Mouse (Mus musculus) limb, embryonic 14.5 days (tissue): ENCODE results near the gene Fcrl1. TPM values are rescaled to one million over a fixed set of nuclear protein-coding genes. Genes with fewer than 3 reads are reported as not detected.

Experiments
- ATAC-seq: fragments of 200-750 bp; cut with Nextera tagmentation; 2 replicates; pipeline ENCODE4 v1.8.0; 2017; ENCODE audit warnings: low read depth, moderate number of reproducible peaks, moderate TSS enrichment; ENCODE audit not compliant: low FRiP score
- DNase-seq: peaks from one replicate; pipeline ENCODE4 v3.0.0-alpha.2; 2015; ENCODE audit warnings: low spot score
- H3K27ac ChIP-seq: fragments of 300-500 bp; sonication (generic); replicated peaks from 2 replicates; pipeline ENCODE4 v1.5.1; 2014; ENCODE audit warnings: low read depth, mild to moderate bottlenecking, low read length, moderate library complexity, mixed read lengths
- H3K27me3 ChIP-seq: fragments of 300-500 bp; sonication (generic); 2 replicates; pipeline ENCODE4 v1.6.1; 2014; ENCODE audit warnings: low read length, mixed read lengths; ENCODE audit not compliant: control insufficient read depth, insufficient read depth
- H3K36me3 ChIP-seq: fragments of 300-500 bp; sonication (generic); 2 replicates; pipeline ENCODE4 v1.6.1; 2014; ENCODE audit warnings: mild to moderate bottlenecking, low read length, moderate library complexity, mixed read lengths; ENCODE audit not compliant: control insufficient read depth, insufficient read depth
- H3K4me1 ChIP-seq: fragments of 300-500 bp; sonication (generic); 2 replicates; pipeline ENCODE4 v1.6.1; 2014; ENCODE audit warnings: antibody characterized with exemption, low read length, mixed read lengths; ENCODE audit not compliant: control insufficient read depth, insufficient read depth
- H3K4me2 ChIP-seq: fragments of 300-500 bp; sonication (generic); replicated peaks from 2 replicates; pipeline ENCODE4 v1.6.1; 2014; ENCODE audit warnings: low read depth, mild to moderate bottlenecking, low read length, moderate library complexity; ENCODE audit not compliant: severe bottlenecking
- H3K4me3 ChIP-seq: fragments of 300-500 bp; sonication (generic); replicated peaks from 2 replicates; pipeline ENCODE4 v1.5.1; 2014; ENCODE audit warnings: low read length
- H3K9ac ChIP-seq: fragments of 300-500 bp; sonication (generic); 2 replicates; pipeline ENCODE4 v1.6.1; 2014; ENCODE audit warnings: mild to moderate bottlenecking, low read depth, low read length, moderate library complexity; ENCODE audit not compliant: severe bottlenecking
- H3K9me3 ChIP-seq: fragments of 300-500 bp; sonication (generic); 2 replicates; pipeline ENCODE4 v1.6.1; 2016; ENCODE audit warnings: low read length; ENCODE audit not compliant: control insufficient read depth
- POLR2A ChIP-seq: fragments of 200-500 bp; IDR thresholded peaks from 2 replicates; pipeline ENCODE4 v1.8.0; 2012; ENCODE audit warnings: inconsistent platforms, mild to moderate bottlenecking, moderate library complexity, borderline replicate concordance; ENCODE audit not compliant: insufficient read depth, insufficient read length; ENCODE audit errors: extremely low read depth
- WGBS: fragments of 180-500 bp; shearing (Covaris S2); extraction: QIAGEN DNeasy Blood & Tissue Kit; methylation state at CpG from one replicate; pipeline ENCODE4 v1.1.7; 2014; 5-methylcytosine and 5-hydroxymethylcytosine counted together
- polyA plus RNA-seq, 2 experiments: library from polyadenylated mRNA; depleted of rRNA in 1 of 2; stranded (reverse) in 1 of 2; unstranded in 1 of 2; fragments of >200 nt; fragmentation: Nextera tagmentation in 1 of 2; extraction: Ambion mirVana in 1 of 2; gene quantifications; 2 replicates each; pipeline versions ENCODE4 v1.2.1 to v1.2.3; 2012 to 2014

The Fcrl1 gene
- polyA plus RNA-seq, 2 experiments = 0.14 to 0.23 TPM

- Histone ChIP-seq H3K4me1 (no peaks in the 10 kb centered on the region), H3K27ac (no peak overlapping the region), H3K36me3 (no peaks in the 10 kb centered on the region), H3K9ac (no peak overlapping the region), H3K4me3 (no peak overlapping the region), H3K9me3 (no peaks in the 10 kb centered on the region), H3K27me3 (no peaks in the 10 kb centered on the region), H3K4me2 (no peak overlapping the region)
- no peak for TF ChIP-seq POLR2A
- ATAC-seq (no peak), DNase-seq (no peak)
- WGBS = 84% methylated on average over 4 of the region's 4 CpGs
Observed at GRCm38 (mm10) chr3:87422386-87422910, 46.3 kb downstream of the Fcrl1 start.

DNA sequence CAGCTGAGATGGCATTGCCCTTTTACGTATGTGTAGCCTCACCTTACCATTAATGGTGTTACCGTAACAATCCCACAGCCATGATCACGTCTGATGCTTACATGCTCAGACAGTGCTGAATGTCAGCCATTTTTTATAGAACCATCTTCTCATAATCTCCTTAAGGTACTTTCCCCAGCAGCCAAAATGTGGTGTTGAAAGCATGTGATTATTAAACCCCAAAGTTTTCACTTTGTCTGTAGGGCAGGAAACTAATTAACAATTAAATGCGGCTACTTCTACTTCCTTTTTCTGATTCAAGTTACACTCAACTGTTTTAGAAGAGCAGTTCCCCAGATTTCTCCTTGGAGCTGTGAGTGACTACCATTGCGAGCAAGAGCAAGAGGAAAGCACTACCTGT is 59.3 kb downstream of the Fcrl1 start, which contains the start of gene Fcrl5:
Fcrl5 (plus strand) TSS at position 295 of the 400 bp plus-strand sequence.
- no peaks in the 10 kb centered on the region for H3K9me3 ChIP-seq
- no peak within 1 kb of the TSS for H3K27ac ChIP-seq
- H3K36me3 ChIP-seq = no peaks in the 10 kb centered on the region
- TF ChIP-seq POLR2A = no peak
- ATAC-seq (no peak), DNase-seq (no peak)
- H3K9ac ChIP-seq = no peak within 1 kb of the TSS
- no peak within 1 kb of the TSS for H3K4me2 ChIP-seq
- no peaks in the 10 kb centered on the region for H3K27me3 ChIP-seq
- no peak within 1 kb of the TSS for H3K4me3 ChIP-seq
- 80% methylated on average over 5 of the region's 5 CpGs for WGBS
- H3K4me1 ChIP-seq = no peaks in the 10 kb centered on the region

- no peak overlapping the region for H3K4me3 ChIP-seq
- no peaks in the 10 kb centered on the region for H3K4me1 ChIP-seq
- H3K9me3 ChIP-seq = no peaks in the 10 kb centered on the region
- H3K4me2 ChIP-seq = no peak overlapping the region
- DNase-seq (no peak), ATAC-seq (no peak)
- no peak overlapping the region for H3K27ac ChIP-seq
- no peaks in the 10 kb centered on the region for H3K36me3 ChIP-seq
- H3K9ac ChIP-seq = no peak overlapping the region
- no peak for TF ChIP-seq POLR2A
- no peaks in the 10 kb centered on the region for H3K27me3 ChIP-seq
- 71% methylated on average over 1 of the region's 1 CpGs for WGBS
Observed at GRCm38 (mm10) chr3:87440586-87440985, 64.4 kb downstream of the Fcrl1 start.

DNA sequence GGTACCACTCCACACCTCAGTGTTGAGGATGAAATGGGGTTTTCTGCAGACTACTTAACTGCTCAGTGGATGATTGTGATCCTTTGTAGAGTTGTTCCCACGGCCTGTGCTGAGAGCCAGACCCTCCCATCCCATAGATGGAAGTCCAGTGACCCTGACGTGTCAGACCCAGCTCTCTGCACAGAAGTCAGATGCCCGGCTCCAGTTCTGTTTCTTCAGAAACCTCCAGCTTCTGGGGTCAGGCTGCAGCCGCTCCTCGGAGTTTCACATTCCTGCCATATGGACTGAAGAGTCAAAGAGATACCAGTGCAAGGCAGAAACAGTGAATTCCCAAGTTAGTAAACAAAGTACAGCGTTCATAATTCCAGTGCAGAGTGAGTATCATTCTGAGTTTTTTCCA is 67.8 kb downstream of the Fcrl1 start:
- no peak for TF ChIP-seq POLR2A
- no peak overlapping the region for H3K27ac ChIP-seq
- ATAC-seq = no peak
- no peak overlapping the region for H3K4me2 ChIP-seq
- H3K4me3 ChIP-seq = no peak overlapping the region
- no peak overlapping the region for H3K9ac ChIP-seq
- no peaks in the 10 kb centered on the region for H3K36me3 ChIP-seq
- 68% methylated on average over 6 of the region's 6 CpGs for WGBS
- no peaks in the 10 kb centered on the region for H3K4me1 ChIP-seq
- no peaks in the 10 kb centered on the region for H3K9me3 ChIP-seq
- no peaks in the 10 kb centered on the region for H3K27me3 ChIP-seq
- no peak for DNase-seq

Other genes with a start within 250 kb of the Fcrl1 start
- 46.6 and 57.2 TPM in 2 replicates for gene Kirrel, start 201.6 kb upstream of the Fcrl1 start, polyA plus RNA-seq (2012; rRNA removed)
- 11.3 and 15.8 TPM in 2 replicates for gene Kirrel, start 201.6 kb upstream of the Fcrl1 start, polyA plus RNA-seq (2014; fragmentation: Nextera tagmentation; extraction: Ambion mirVana)
- gene Fcrls, start 112.6 kb upstream of the Fcrl1 start, polyA plus RNA-seq (2012; rRNA removed) = 12.1 TPM in 2 replicates
- 18.7 and 20.5 TPM in 2 replicates for gene Fcrls, start 112.6 kb upstream of the Fcrl1 start, polyA plus RNA-seq (2014; fragmentation: Nextera tagmentation; extraction: Ambion mirVana)
- gene Cd5l, start 18.5 kb upstream of the Fcrl1 start, polyA plus RNA-seq (2012; rRNA removed) = 0.19 and 0.72 TPM in 2 replicates
- gene Cd5l, start 18.5 kb upstream of the Fcrl1 start, polyA plus RNA-seq (2014; fragmentation: Nextera tagmentation; extraction: Ambion mirVana) = 0.34 and 0.37 TPM in 2 replicates
- gene Fcrl5, start 59.4 kb downstream of the Fcrl1 start, polyA plus RNA-seq (2012; rRNA removed) = not detected in 2 replicates
- not detected in 2 replicates for gene Fcrl5, start 59.4 kb downstream of the Fcrl1 start, polyA plus RNA-seq (2014; fragmentation: Nextera tagmentation; extraction: Ambion mirVana)
- gene Etv3, start 149.0 kb downstream of the Fcrl1 start, polyA plus RNA-seq (2012; rRNA removed) = 18.7 and 20.0 TPM in 2 replicates
- 17.1 and 17.2 TPM in 2 replicates for gene Etv3, start 149.0 kb downstream of the Fcrl1 start, polyA plus RNA-seq (2014; fragmentation: Nextera tagmentation; extraction: Ambion mirVana)
- 28.2 and 36.4 TPM in 2 replicates for gene Arhgef11, start 241.2 kb downstream of the Fcrl1 start, polyA plus RNA-seq (2012; rRNA removed)
- gene Arhgef11, start 241.2 kb downstream of the Fcrl1 start, polyA plus RNA-seq (2014; fragmentation: Nextera tagmentation; extraction: Ambion mirVana) = 16.1 and 19.0 TPM in 2 replicates